Mouse (Mus musculus): Measurements from ENCODE around the gene Alas2.

Alas2 gene

GRCm38 (mm10) chrX:150547239-150547638, at the start of gene Alas2:
TSS of gene Alas2 (plus strand) at chrX:150547375.
- DNase-seq: no peak

- DNase-seq: no peak
Observed at GRCm38 (mm10) chrX:150508696-150509095, 38.5 kb upstream of the Alas2 start.

- DNase-seq: peak; percentile 78
Observed at GRCm38 (mm10) chrX:150510631-150511030, 36.5 kb upstream of the Alas2 start.

- DNase-seq: no peak
Observed at GRCm38 (mm10) chrX:150511274-150511673, 35.9 kb upstream of the Alas2 start.

- DNase-seq: no peak
Observed at GRCm38 (mm10) chrX:150514127-150514526, 33.0 kb upstream of the Alas2 start.

GRCm38 (mm10) chrX:150516015-150516414, 31.2 kb upstream of the Alas2 start:
- no peak for DNase-seq

GRCm38 (mm10) chrX:150516477-150516876, 30.7 kb upstream of the Alas2 start:
- DNase-seq: no peak

GRCm38 (mm10) chrX:150540111-150540510, 7.1 kb upstream of the Alas2 start:
- no peak for DNase-seq

- DNase-seq: no peak
Observed at GRCm38 (mm10) chrX:150541684-150542083, 5.5 kb upstream of the Alas2 start.

GRCm38 (mm10) chrX:150549639-150550038, 2.5 kb downstream of the Alas2 start:
- DNase-seq: no peak

GRCm38 (mm10) chrX:150551986-150552385, 4.8 kb downstream of the Alas2 start:
- no peak for DNase-seq

GRCm38 (mm10) chrX:150554032-150554431, 6.9 kb downstream of the Alas2 start:
- no peak for DNase-seq

GRCm38 (mm10) chrX:150564644-150565357, 17.6 kb downstream of the Alas2 start:
- DNase-seq: no peak

- DNase-seq: no peak
Observed at GRCm38 (mm10) chrX:150581921-150582320, 34.7 kb downstream of the Alas2 start.

- no peak for DNase-seq
Observed at GRCm38 (mm10) chrX:150585116-150585515, 37.9 kb downstream of the Alas2 start.

GRCm38 (mm10) chrX:150588023-150588764, 41.0 kb downstream of the Alas2 start, which contains the start of gene Pfkfb1:
TSS of gene Pfkfb1 (plus strand) at chrX:150588229.
- DNase-seq: peak; percentile 89

GRCm38 (mm10) chrX:150589696-150590095, 42.5 kb downstream of the Alas2 start, which contains the start of gene Apex2:
TSS of gene Apex2 (minus strand) at chrX:150589868.
- DNase-seq: peak; percentile 4

GRCm38 (mm10) chrX:150593266-150594035, 46.3 kb downstream of the Alas2 start:
- no peak for DNase-seq

GRCm38 (mm10) chrX:150594176-150594575, 47.0 kb downstream of the Alas2 start:
- DNase-seq: no peak

- DNase-seq: no peak
Observed at GRCm38 (mm10) chrX:150595016-150595760, 48.0 kb downstream of the Alas2 start.

GRCm38 (mm10) chrX:150598882-150599281, 51.7 kb downstream of the Alas2 start:
- no peak for DNase-seq
